Mouse (Mus musculus) ES-E14 (cell line): ENCODE measurements around the gene Slc24a4.

Experiments
- HCFC1 ChIP-seq: IDR thresholded peaks from 2 replicates; pipeline ENCODE4 v1.6.1; 2012; ENCODE audit warnings: low read length, inconsistent platforms, borderline replicate concordance; ENCODE audit not compliant: insufficient read depth
- MAFK ChIP-seq: IDR thresholded peaks from 2 replicates; pipeline ENCODE4 v1.6.1; 2014; ENCODE audit warnings: mild to moderate bottlenecking, low read depth, low read length, inconsistent platforms; ENCODE audit not compliant: insufficient read depth

- no peak for TF ChIP-seq MAFK
- TF ChIP-seq HCFC1, result no peak
Observed at GRCm38 (mm10) chr12:102282763-102283482, 154.4 kb downstream of the Slc24a4 start, which contains the start of gene Rin3.
